Mouse (Mus musculus): Measurements from ENCODE around the gene Rnf208.

GRCm38 (mm10) chr2:25228995-25229530, 13.0 kb upstream of the Rnf208 start:
- TF ChIP-seq CTCF (IDR thresholded peaks at IDR 0.05; ENCODE audit: borderline replicate concordance, insufficient read depth, low read depth, low read length), result no peak
- TF ChIP-seq POLR2A (IDR thresholded peaks at IDR 0.05; ENCODE audit: borderline replicate concordance, insufficient read depth, low read length), result no peak

Data from cerebellum, adult 2 months (tissue).